1 mouse cellular context compared by ENCODE assay signal in genomic region chr2:11545380-11545779, GRCm38 (mm10).
TF ChIP-seq lines count a peak whose summit lies in the region.

No protein-coding gene starts in this region.

TF ChIP-seq in MEL, 35 proteins besides CTCF, POLR2A, EP300 and RAD21:
- TF ChIP-seq TBP (IDR thresholded peaks at IDR 0.05; ENCODE audit: low read depth, low read length) (0 out of 2 replicates have a peak, but pooled peaks have one; percentile 13), MYC (IDR thresholded peaks at IDR 0.05; ENCODE audit: low read depth, low read length) (0 out of 2 replicates have a peak, but pooled peaks have one; percentile 24), MXI1 (IDR thresholded peaks at IDR 0.05; ENCODE audit: low read depth, low read length) (0 out of 2 replicates have a peak, but pooled peaks have one; percentile 17), POLR2AphosphoS2 (IDR thresholded peaks at IDR 0.05; ENCODE audit: low read length) (no peak), GABPA (IDR thresholded peaks at IDR 0.05; ENCODE audit: low read depth, low read length) (0 out of 2 replicates have a peak, but pooled peaks have one; percentile 24), MAFK (IDR thresholded peaks at IDR 0.05; ENCODE audit: borderline replicate concordance, low read depth, low read length) (peak; percentile 55; the same call in 1 of the 2 replicates), ETS1 (IDR thresholded peaks at IDR 0.05; ENCODE audit: low read depth, low read length) (peak; percentile 35; the same call in 1 of the 2 replicates), NELFE (IDR thresholded peaks at IDR 0.05; ENCODE audit: low read depth, low read length) (0 out of 2 replicates have a peak, but pooled peaks have one; percentile 23), CHD1 (IDR thresholded peaks at IDR 0.05; ENCODE audit: low read depth, low read length) (no peak), BHLHE40 (IDR thresholded peaks at IDR 0.05; ENCODE audit: borderline replicate concordance, low read depth, low read length) (no peak)
